Mouse (Mus musculus) G1E (cell line): ENCODE measurements at regions not wholly inside any gene's neighbourhood (a gene's known extent, or its start where the extent isn't known, plus 50 kb on each side); places are given as distances from the start of the nearest gene placed in this dataset.

Experiments used
- ATAC-seq: 2 replicates; pipeline ENCODE4 v1.8.0; 2016; ENCODE audit warnings: mild to moderate bottlenecking; ENCODE audit not compliant: insufficient number of reproducible peaks, poor library complexity, low FRiP score, severe bottlenecking; ENCODE audit errors: extremely low read depth
- DNase-seq: peaks from one replicate; pipeline ENCODE4 v3.0.0; 2012; ENCODE audit warnings: low spot score
- H3K27me3 ChIP-seq: 2 replicates; pipeline ENCODE4 v1.6.1; 2012; ENCODE audit warnings: mild to moderate bottlenecking, low read length, inconsistent platforms; ENCODE audit not compliant: insufficient read depth
- H3K36me3 ChIP-seq: replicated peaks from 2 replicates; pipeline ENCODE3; 2012; ENCODE audit warnings: mild to moderate bottlenecking, inconsistent platforms
- H3K4me1 ChIP-seq: 2 replicates; pipeline ENCODE4 v1.6.1; 2012; ENCODE audit warnings: low read depth, low read length, inconsistent platforms, mixed read lengths; ENCODE audit not compliant: insufficient read depth
- H3K4me3 ChIP-seq: 2 replicates; pipeline ENCODE4 v1.5.1; 2012; ENCODE audit warnings: low read depth, mild to moderate bottlenecking, inconsistent platforms, low read length, moderate library complexity, mixed read lengths
- H3K9me3 ChIP-seq: replicated peaks from 2 replicates; pipeline ENCODE4 v1.6.1; 2012; ENCODE audit warnings: inconsistent platforms
- CTCF ChIP-seq: IDR thresholded peaks from 2 replicates; pipeline ENCODE4 v1.5.1; 2012; ENCODE audit warnings: low read depth, low read length, inconsistent platforms, mixed read lengths
- GATA1 ChIP-seq: IDR thresholded peaks from 2 replicates; pipeline ENCODE4 v1.6.1; 2012; ENCODE audit warnings: borderline replicate concordance, low read length, inconsistent platforms, mixed read lengths
- GATA2 ChIP-seq: IDR thresholded peaks from 2 replicates; pipeline ENCODE4 v1.6.1; 2012; ENCODE audit warnings: low read depth, low read length, inconsistent platforms, borderline replicate concordance
- POLR2AphosphoS5 ChIP-seq: IDR thresholded peaks from 2 replicates; pipeline ENCODE4 v1.6.1; 2012; ENCODE audit warnings: low read depth, low read length, inconsistent platforms; ENCODE audit not compliant: insufficient replicate concordance
- TAL1 ChIP-seq: conservative IDR thresholded peaks from 2 replicates; pipeline ENCODE4 v1.6.1; 2012; ENCODE audit warnings: low read depth, low read length, inconsistent platforms, mixed read lengths

DNA sequence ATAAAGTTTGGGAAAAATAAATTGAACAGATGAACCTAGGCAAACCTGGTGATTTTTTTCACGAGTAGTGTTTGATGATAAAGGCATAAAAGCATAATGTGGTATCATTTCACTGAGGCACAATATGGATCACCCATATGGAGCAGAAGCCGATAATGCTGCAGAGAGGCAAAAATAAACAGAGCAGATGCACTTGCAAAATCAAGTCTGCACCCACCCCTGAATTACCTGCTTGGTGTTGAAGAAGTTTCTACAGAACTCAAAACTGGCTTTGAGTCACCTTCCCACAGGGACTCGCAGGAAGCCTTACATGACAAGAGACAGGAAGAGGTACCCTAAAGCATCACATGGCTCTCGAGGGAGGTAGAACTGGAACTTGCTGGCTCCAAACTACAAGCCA, 328.1 kb downstream of the Rnf144a start:
- Histone ChIP-seq H3K4me3 (no peak overlapping the region), H3K9me3 (peaks cover 43% of the 10 kb centered on the region), H3K36me3 (no peaks in the 10 kb centered on the region), H3K4me1 (no peaks in the 10 kb centered on the region), H3K27me3 (no peaks in the 10 kb centered on the region)
- no peak for DNase-seq
- TF ChIP-seq POLR2AphosphoS5 (no peak), TAL1 (no peak), GATA2 (no peak), GATA1 (no peak), CTCF (no peak)
- ATAC-seq, result no peak

DNA sequence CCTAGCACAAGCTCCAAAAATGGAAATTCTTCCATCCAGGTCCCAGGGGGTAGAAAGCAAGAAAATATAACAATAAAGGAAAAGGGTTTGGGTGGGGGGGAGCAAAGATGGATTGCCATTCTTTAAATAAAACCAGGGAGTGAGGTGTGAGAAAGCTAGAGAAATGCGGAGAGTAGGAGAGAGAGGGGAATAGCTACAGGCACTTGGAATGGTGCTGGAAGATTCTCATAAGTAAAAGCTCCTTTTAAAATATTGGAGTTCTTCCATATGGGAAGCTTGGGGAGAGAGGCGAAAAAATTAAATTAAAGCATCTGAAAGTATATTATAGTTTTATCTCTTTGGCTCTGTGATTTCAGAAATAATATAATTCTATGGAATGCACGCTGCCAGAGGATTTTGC, 328.6 kb downstream of the Rnf144a start:
- no peak for DNase-seq
- Histone ChIP-seq H3K4me3 (no peak overlapping the region), H3K27me3 (no peaks in the 10 kb centered on the region), H3K36me3 (no peaks in the 10 kb centered on the region), H3K4me1 (no peaks in the 10 kb centered on the region), H3K9me3 (peaks cover 41% of the 10 kb centered on the region)
- no peak for TF ChIP-seq GATA1
- no peak for TF ChIP-seq POLR2AphosphoS5
- TF ChIP-seq GATA2, result no peak
- TF ChIP-seq CTCF, result no peak
- TF ChIP-seq TAL1, result no peak
- no peak for ATAC-seq

DNA sequence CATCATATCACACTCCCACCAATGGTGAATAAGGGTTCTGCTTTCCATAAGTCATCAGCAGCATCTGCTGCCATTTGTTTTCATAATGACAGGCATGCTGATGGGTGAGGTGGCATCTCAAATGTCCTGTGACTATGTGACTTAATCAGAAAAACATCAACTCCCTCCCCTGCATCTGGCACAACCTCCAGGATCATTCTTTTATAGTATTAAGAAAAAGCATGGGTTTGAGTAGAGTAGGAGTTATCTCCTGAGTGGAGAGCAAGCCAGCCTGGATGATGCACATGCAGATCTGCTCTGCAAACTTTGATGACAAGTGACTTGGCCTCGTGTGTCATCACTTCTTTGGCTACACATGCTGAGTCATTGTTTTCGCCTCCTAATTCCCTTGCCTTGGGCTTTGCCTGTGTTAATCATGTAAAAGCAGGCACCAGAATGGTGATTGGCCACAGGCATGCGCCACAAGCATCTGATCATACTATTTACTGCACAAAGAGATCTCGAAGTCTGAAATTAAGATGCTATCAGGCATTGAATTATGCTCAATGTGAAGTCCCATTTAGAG, 335.9 kb downstream of the Rnf144a start:
- no peak for ATAC-seq
- no peak overlapping the region for H3K4me3 ChIP-seq
- H3K9me3 ChIP-seq, result peaks cover 29% of the 10 kb centered on the region
- TF ChIP-seq GATA1 (no peak), GATA2 (no peak), TAL1 (no peak), POLR2AphosphoS5 (no peak), CTCF (no peak)
- no peak for DNase-seq
- H3K36me3 ChIP-seq, result no peaks in the 10 kb centered on the region
- H3K27me3 ChIP-seq, result no peaks in the 10 kb centered on the region
- no peaks in the 10 kb centered on the region for H3K4me1 ChIP-seq

DNA sequence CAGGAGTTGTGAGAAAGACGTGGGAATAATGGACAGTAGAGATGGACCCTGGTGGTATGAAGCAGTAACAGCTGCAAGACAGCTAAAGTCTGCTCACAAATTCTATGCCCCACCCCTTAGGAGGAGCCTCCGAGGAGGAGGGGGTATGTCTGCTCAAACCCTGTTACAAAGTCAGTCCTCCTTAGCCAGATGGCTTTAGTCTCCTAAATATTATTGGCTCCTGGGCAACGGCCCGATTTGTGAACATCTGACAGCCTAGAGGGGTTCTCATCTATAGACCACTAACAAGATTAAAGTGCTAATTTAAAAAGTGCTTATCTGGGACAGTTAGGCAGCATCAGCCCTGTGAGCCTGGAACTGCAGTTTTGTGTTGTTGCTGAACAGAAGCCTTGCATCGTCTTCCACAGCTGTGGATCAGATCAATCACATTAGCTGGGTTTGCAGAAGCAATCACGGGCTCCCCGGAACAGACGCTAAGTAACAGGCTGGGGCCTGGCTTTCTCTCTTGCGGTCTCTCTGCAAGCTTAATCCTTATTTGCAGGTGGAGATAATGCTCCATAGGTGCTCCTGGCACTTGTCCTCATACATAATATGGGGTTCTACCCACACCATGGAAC, 339.3 kb downstream of the Rnf144a start:
- no peaks in the 10 kb centered on the region for H3K36me3 ChIP-seq
- TF ChIP-seq POLR2AphosphoS5 (no peak), TAL1 (no peak), GATA1 (no peak), CTCF (no peak)
- ATAC-seq (no peak), DNase-seq (no peak)
- H3K4me3 ChIP-seq, result no peak overlapping the region
- no peaks in the 10 kb centered on the region for H3K4me1 ChIP-seq
- H3K27me3 ChIP-seq, result no peaks in the 10 kb centered on the region
- H3K9me3 ChIP-seq, result peaks cover 34% of the 10 kb centered on the region

DNA sequence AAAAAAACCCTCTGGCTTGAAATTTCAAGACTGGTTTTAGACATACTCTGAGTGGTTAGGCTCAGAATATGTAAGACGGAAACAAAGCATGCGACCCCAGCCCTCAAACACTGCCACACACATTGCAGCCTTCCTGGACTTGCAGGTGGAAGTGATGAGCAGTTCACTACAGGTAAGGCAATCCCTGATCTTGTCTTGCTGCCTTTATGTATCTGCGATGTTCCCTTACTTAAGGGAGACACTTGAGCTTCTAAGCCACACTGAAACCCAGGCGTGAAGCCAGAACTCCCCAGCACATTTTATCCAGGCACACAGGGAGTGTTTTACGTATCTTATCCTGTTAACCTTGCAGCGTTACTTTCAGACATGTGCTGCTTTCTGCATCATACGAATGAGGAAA, 342.9 kb downstream of the Rnf144a start:
- no peak for TF ChIP-seq TAL1
- no peak for TF ChIP-seq GATA1
- no peak for TF ChIP-seq GATA2
- TF ChIP-seq CTCF, result no peak
- TF ChIP-seq POLR2AphosphoS5, result no peak
- Histone ChIP-seq H3K36me3 (no peaks in the 10 kb centered on the region), H3K27me3 (no peaks in the 10 kb centered on the region), H3K4me3 (no peak overlapping the region), H3K9me3 (peaks cover 48% of the 10 kb centered on the region), H3K4me1 (no peaks in the 10 kb centered on the region)
- DNase-seq, result no peak
- ATAC-seq, result no peak

DNA sequence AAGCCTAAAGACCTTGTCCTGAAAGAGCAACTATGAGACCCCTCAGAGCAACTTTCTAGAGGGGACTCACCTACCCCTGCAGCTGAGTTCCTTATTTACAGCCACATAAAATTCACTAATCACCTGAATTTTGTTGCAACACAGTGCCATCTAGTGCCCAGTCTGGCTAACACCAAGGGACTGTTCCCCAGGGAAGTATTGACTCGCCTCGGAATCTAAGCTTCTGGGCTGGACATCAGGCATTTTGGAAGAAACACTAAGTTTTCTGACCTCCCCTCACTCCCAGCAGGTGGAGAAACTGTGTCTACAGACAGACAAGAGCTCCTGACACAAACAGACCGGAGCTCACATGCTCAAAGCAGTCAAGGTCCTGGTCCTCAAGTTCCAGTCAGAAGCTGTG, 343.4 kb downstream of the Rnf144a start:
- DNase-seq (no peak), ATAC-seq (no peak)
- Histone ChIP-seq H3K27me3 (no peaks in the 10 kb centered on the region), H3K36me3 (no peaks in the 10 kb centered on the region), H3K4me1 (no peaks in the 10 kb centered on the region), H3K9me3 (peaks cover 48% of the 10 kb centered on the region), H3K4me3 (no peak overlapping the region)
- TF ChIP-seq TAL1, result no peak
- TF ChIP-seq CTCF, result no peak
- TF ChIP-seq GATA2, result no peak
- TF ChIP-seq GATA1, result no peak
- no peak for TF ChIP-seq POLR2AphosphoS5
